Mouse (Mus musculus): Measurements from ENCODE around the gene Serpinf1. TPM values are rescaled to one million over a fixed set of nuclear protein-coding genes. Genes with fewer than 3 reads are reported as not detected.

Serpinf1 gene
- total and polyA plus RNA-seq, 2 experiments from 2014 or later, result 34.3 to 92.0 TPM

DNA sequence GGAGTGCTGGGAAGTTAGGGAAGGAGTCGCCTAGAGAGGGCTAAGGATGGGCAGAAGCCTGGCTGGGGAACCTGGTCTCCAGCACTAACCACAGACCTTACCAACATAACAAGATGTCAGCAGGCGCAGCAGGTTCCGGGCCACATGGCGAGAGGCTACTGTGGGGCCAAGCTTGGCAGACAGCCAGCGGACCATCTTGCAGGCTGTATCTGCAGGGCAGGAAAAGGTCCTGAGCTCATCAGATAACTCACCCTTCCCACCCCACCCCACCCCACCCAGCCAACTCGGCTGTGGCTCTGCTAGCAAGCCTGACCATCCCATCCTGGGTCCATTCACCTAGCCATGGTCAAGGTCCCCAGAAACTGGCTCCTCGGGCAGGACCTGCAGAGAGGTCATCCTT is 27.2 kb upstream of the Serpinf1 start:
- ATAC-seq (ENCODE audit: low FRiP score) (no peak), DNase-seq (ENCODE audit: low spot score) (no peak)
- no peak for TF ChIP-seq CTCF (IDR thresholded peaks at IDR 0.05)
- Histone ChIP-seq H3K27ac (ENCODE audit: low read depth, low read length) (no peak overlapping the region), H3K9me3 (ENCODE audit: low read length) (no peaks in the 10 kb centered on the region), H3K4me3 (ENCODE audit: low read depth, low read length) (no peak overlapping the region), H3K4me2 (ENCODE audit: low read depth, low read length, poor library complexity, severe bottlenecking) (no peak overlapping the region), H3K27me3 (ENCODE audit: insufficient read depth, low read length) (no peaks in the 10 kb centered on the region), H3K9ac (replicated peaks; ENCODE audit: low read length, poor library complexity, severe bottlenecking) (no peak overlapping the region), H3K4me1 (ENCODE audit: insufficient read depth, low read length) (peaks cover 8% of the 10 kb centered on the region; the same call in 1 of the 2 replicates), H3K36me3 (ENCODE audit: insufficient read depth, low read length) (peaks cover 34% of the 10 kb centered on the region)
- WGBS, result 87% methylated on average over 7 of the region's 7 CpGs

- H3K4me3 ChIP-seq (ENCODE audit: low read depth, low read length), result no peak overlapping the region
- no peak overlapping the region for H3K4me2 ChIP-seq (ENCODE audit: low read depth, low read length, poor library complexity, severe bottlenecking)
- no peak for TF ChIP-seq CTCF (IDR thresholded peaks at IDR 0.05)
- peaks cover 3% of the 10 kb centered on the region; the same call in 1 of the 2 replicates for H3K4me1 ChIP-seq (ENCODE audit: insufficient read depth, low read length)
- peaks cover 44% of the 10 kb centered on the region for H3K36me3 ChIP-seq (ENCODE audit: insufficient read depth, low read length)
- H3K9me3 ChIP-seq (ENCODE audit: low read length), result no peaks in the 10 kb centered on the region
- H3K27me3 ChIP-seq (ENCODE audit: insufficient read depth, low read length), result no peaks in the 10 kb centered on the region
- DNase-seq (ENCODE audit: low spot score) (no peak), ATAC-seq (ENCODE audit: low FRiP score) (no peak)
- no peak overlapping the region for H3K9ac ChIP-seq (replicated peaks; ENCODE audit: low read length, poor library complexity, severe bottlenecking)
- H3K27ac ChIP-seq (ENCODE audit: low read depth, low read length), result no peak overlapping the region
- WGBS, result 81% methylated on average over 3 of the region's 3 CpGs
Observed at GRCm38 (mm10) chr11:75448575-75448974, 26.1 kb upstream of the Serpinf1 start.

GRCm38 (mm10) chr11:75443711-75444110 is 21.2 kb upstream of the Serpinf1 start:
- DNase-seq (ENCODE audit: low spot score) (no peak), ATAC-seq (ENCODE audit: low FRiP score) (no peak)
- no peak overlapping the region for H3K4me3 ChIP-seq (ENCODE audit: low read depth, low read length)
- peaks cover 53% of the 10 kb centered on the region for H3K36me3 ChIP-seq (ENCODE audit: insufficient read depth, low read length)
- no peaks in the 10 kb centered on the region for H3K9me3 ChIP-seq (ENCODE audit: low read length)
- no peaks in the 10 kb centered on the region for H3K27me3 ChIP-seq (ENCODE audit: insufficient read depth, low read length)
- no peak for TF ChIP-seq CTCF (IDR thresholded peaks at IDR 0.05)
- no peaks in the 10 kb centered on the region for H3K4me1 ChIP-seq (ENCODE audit: insufficient read depth, low read length)
- WGBS, result 57% methylated on average over 8 of the region's 8 CpGs
- H3K27ac ChIP-seq (ENCODE audit: low read depth, low read length), result no peak overlapping the region
- H3K9ac ChIP-seq (replicated peaks; ENCODE audit: low read length, poor library complexity, severe bottlenecking), result 0 out of 2 replicates have a peak overlapping the region, but pooled peaks have one; percentile 19
- no peak overlapping the region for H3K4me2 ChIP-seq (ENCODE audit: low read depth, low read length, poor library complexity, severe bottlenecking)

DNA sequence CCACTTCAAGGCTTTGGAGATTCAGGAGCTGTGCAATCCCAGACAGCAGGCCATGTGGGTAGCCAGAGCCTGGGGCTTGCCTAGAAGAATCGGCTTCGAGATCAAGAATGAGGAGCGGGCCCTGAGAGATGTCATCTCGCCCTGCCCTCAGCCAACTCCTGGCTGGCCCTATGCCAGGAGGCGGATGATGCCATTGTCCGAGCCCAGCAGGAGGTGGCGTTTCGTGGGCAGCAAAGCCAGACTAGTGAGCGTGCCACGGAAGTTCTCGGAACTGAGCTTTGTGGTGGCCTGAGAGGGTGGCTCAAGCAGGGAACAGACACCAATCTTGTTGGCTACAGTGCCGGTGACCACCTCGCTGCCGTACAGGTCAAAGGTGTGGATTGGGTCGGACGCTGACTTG is 19.1 kb upstream of the Serpinf1 start:
- Histone ChIP-seq H3K27ac (ENCODE audit: low read depth, low read length) (no peak overlapping the region), H3K9ac (replicated peaks; ENCODE audit: low read length, poor library complexity, severe bottlenecking) (no peak overlapping the region), H3K36me3 (ENCODE audit: insufficient read depth, low read length) (peaks cover 35% of the 10 kb centered on the region), H3K9me3 (ENCODE audit: low read length) (no peaks in the 10 kb centered on the region), H3K27me3 (ENCODE audit: insufficient read depth, low read length) (no peaks in the 10 kb centered on the region), H3K4me1 (ENCODE audit: insufficient read depth, low read length) (no peaks in the 10 kb centered on the region), H3K4me3 (ENCODE audit: low read depth, low read length) (no peak overlapping the region), H3K4me2 (ENCODE audit: low read depth, low read length, poor library complexity, severe bottlenecking) (no peak overlapping the region)
- no peak for DNase-seq (ENCODE audit: low spot score)
- no peak for ATAC-seq (ENCODE audit: low FRiP score)
- WGBS, result 51% methylated on average over 16 of the region's 16 CpGs
- no peak for TF ChIP-seq CTCF (IDR thresholded peaks at IDR 0.05)

DNA sequence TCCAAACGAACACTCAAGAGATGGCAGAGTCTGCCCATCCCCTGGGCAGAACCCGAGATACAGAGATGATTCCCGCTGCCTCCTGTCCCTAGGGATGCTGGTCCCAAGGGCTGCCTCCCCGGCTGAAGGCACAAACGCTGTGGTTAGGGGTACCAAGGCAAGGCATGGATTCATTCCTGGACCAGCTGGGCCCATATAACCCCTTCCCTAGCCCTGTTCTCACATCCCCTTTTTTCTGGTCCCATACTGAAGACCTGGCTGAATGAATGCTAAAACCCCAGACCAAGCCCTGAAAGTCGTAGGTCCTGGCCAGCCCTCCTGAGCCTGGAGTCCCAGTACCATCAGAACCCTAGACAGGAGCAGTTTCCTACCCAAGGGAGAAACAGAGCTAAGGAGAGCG is 18.5 kb upstream of the Serpinf1 start:
- Histone ChIP-seq H3K4me1 (ENCODE audit: insufficient read depth, low read length) (no peaks in the 10 kb centered on the region), H3K4me3 (ENCODE audit: low read depth, low read length) (no peak overlapping the region), H3K9ac (replicated peaks; ENCODE audit: low read length, poor library complexity, severe bottlenecking) (no peak overlapping the region), H3K36me3 (ENCODE audit: insufficient read depth, low read length) (peaks cover 35% of the 10 kb centered on the region), H3K9me3 (ENCODE audit: low read length) (no peaks in the 10 kb centered on the region), H3K27ac (ENCODE audit: low read depth, low read length) (no peak overlapping the region), H3K27me3 (ENCODE audit: insufficient read depth, low read length) (no peaks in the 10 kb centered on the region), H3K4me2 (ENCODE audit: low read depth, low read length, poor library complexity, severe bottlenecking) (no peak overlapping the region)
- DNase-seq (ENCODE audit: low spot score) (no peak), ATAC-seq (ENCODE audit: low FRiP score) (no peak)
- WGBS, result 86% methylated on average over 7 of the region's 7 CpGs
- no peak for TF ChIP-seq CTCF (IDR thresholded peaks at IDR 0.05)

- no peak overlapping the region for H3K9ac ChIP-seq (replicated peaks; ENCODE audit: low read length, poor library complexity, severe bottlenecking)
- 95% methylated on average over 3 of the region's 3 CpGs for WGBS
- H3K4me2 ChIP-seq (ENCODE audit: low read depth, low read length, poor library complexity, severe bottlenecking), result no peak overlapping the region
- H3K36me3 ChIP-seq (ENCODE audit: insufficient read depth, low read length), result peaks cover 30% of the 10 kb centered on the region
- no peak overlapping the region for H3K4me3 ChIP-seq (ENCODE audit: low read depth, low read length)
- no peaks in the 10 kb centered on the region for H3K4me1 ChIP-seq (ENCODE audit: insufficient read depth, low read length)
- ATAC-seq (ENCODE audit: low FRiP score) (no peak), DNase-seq (ENCODE audit: low spot score) (no peak)
- H3K9me3 ChIP-seq (ENCODE audit: low read length), result no peaks in the 10 kb centered on the region
- no peak overlapping the region for H3K27ac ChIP-seq (ENCODE audit: low read depth, low read length)
- no peak for TF ChIP-seq CTCF (IDR thresholded peaks at IDR 0.05)
- no peaks in the 10 kb centered on the region for H3K27me3 ChIP-seq (ENCODE audit: insufficient read depth, low read length)
Observed at GRCm38 (mm10) chr11:75439951-75440350, 17.4 kb upstream of the Serpinf1 start.
